8 mouse cellular contexts compared by ENCODE assay signal in genomic region chr11:32455507-32456141, GRCm38 (mm10). TPM values are rescaled to one million over a fixed set of nuclear protein-coding genes. Genes with fewer than 3 reads are reported as not detected.
DNase-seq lines count a peak whose midpoint lies in the region; ATAC-seq and TF ChIP-seq lines count a peak whose summit lies in the region.

No protein-coding gene starts in this region.

- H3K36me3 ChIP-seq in testis, adult 2 months (ENCODE audit: control insufficient read depth, insufficient read depth, low read length) = no peaks in the 10 kb centered on the region
- H3K36me3 ChIP-seq in hindbrain, postnatal 0 days (ENCODE audit: insufficient read depth, low read length) = no peaks in the 10 kb centered on the region
- H3K36me3 ChIP-seq in liver, embryonic 13.5 days = no peaks in the 10 kb centered on the region
- H3K36me3 ChIP-seq in neural tube, embryonic 11.5 days (ENCODE audit: control insufficient read depth, insufficient read depth, low read length) = no peaks in the 10 kb centered on the region

- peak overlapping the region; percentile 73 for H3K9ac ChIP-seq in hindbrain, postnatal 0 days (replicated peaks; ENCODE audit: low read length)
- peak overlapping the region; percentile 85 for H3K9ac ChIP-seq in liver, embryonic 13.5 days
- peak overlapping the region; percentile 97 for H3K9ac ChIP-seq in neural tube, embryonic 11.5 days (ENCODE audit: low read length)

- DNase-seq in testis, postnatal 10 days (ENCODE audit: low spot score) = no peak
- peak; percentile 57 to 65 for DNase-seq in gastrocnemius, adult 8-10 months (ENCODE audit: low spot score in 2 of 2)
- peak; percentile 62 for DNase-seq in hindbrain, postnatal 0 days (ENCODE audit: low spot score)
- DNase-seq in liver, embryonic 13.5 days = peak; percentile 14
- peak; percentile 67 for DNase-seq in neural tube, embryonic 11.5 days (ENCODE audit: low spot score)

- 0 out of 2 replicates have a peak, but pooled peaks have one; percentile 3 for TF ChIP-seq CTCF in testis, adult 2 months (IDR thresholded peaks at IDR 0.05; ENCODE audit: control insufficient read depth, insufficient read depth, insufficient replicate concordance, low read depth, low read length)
- no peak for TF ChIP-seq CTCF in bone marrow, adult 2 months (IDR thresholded peaks at IDR 0.05; ENCODE audit: control insufficient read depth, insufficient read depth, low read length)
- TF ChIP-seq CTCF in hindbrain, postnatal 0 days (IDR thresholded peaks at IDR 0.05; ENCODE audit: low read depth) = 0 out of 2 replicates have a peak, but pooled peaks have one; percentile 7

- ATAC-seq in hindbrain, postnatal 0 days = peak; percentile 33
- ATAC-seq in liver, embryonic 13.5 days (ENCODE audit: low read depth) = 0 out of 2 replicates have a peak, but pooled peaks have one; percentile 0
- peak; percentile 36 for ATAC-seq in neural tube, embryonic 11.5 days (ENCODE audit: insufficient read depth, low FRiP score, low TSS enrichment)
- no peak for ATAC-seq in erythroid progenitor cell, adult 5-6 weeks (replicated peaks; ENCODE audit: low FRiP score, poor library complexity, severe bottlenecking)

- WGBS in bone marrow, adult 2 months = 1% methylated on average over 55 of the region's 58 CpGs
- under 1% methylated on average over 54 of the region's 58 CpGs for WGBS in hindbrain, postnatal 0 days
- under 1% methylated on average over 55 of the region's 58 CpGs for WGBS in liver, embryonic 13.5 days (ENCODE audit: insufficient replicate concordance)
- WGBS in neural tube, embryonic 11.5 days = under 1% methylated on average over 56 of the region's 58 CpGs

- H3K27ac ChIP-seq in testis, adult 2 months (ENCODE audit: control insufficient read depth, insufficient read depth, low read depth, low read length) = peak overlapping the region; percentile 94
- peak overlapping the region; percentile 67; the same call in 1 of the 2 replicates for H3K27ac ChIP-seq in bone marrow, adult 2 months (ENCODE audit: control insufficient read depth, insufficient read depth, low read depth, low read length, poor library complexity)
- peak overlapping the region; percentile 94 for H3K27ac ChIP-seq in hindbrain, postnatal 0 days
- peak overlapping the region; percentile 78 for H3K27ac ChIP-seq in liver, embryonic 13.5 days
- peak overlapping the region; percentile 95 for H3K27ac ChIP-seq in neural tube, embryonic 11.5 days (ENCODE audit: low read depth, low read length)

- TF ChIP-seq POLR2A in testis, adult 2 months (IDR thresholded peaks at IDR 0.05; ENCODE audit: control insufficient read depth, low read depth, low read length) = peak; percentile 17; the same call in 1 of the 2 replicates
- no peak for TF ChIP-seq POLR2A in bone marrow, adult 2 months (IDR thresholded peaks at IDR 0.05; ENCODE audit: borderline replicate concordance, control insufficient read depth, low read depth, low read length)

- no peaks in the 10 kb centered on the region; the same call in 1 of the 2 replicates for H3K4me1 ChIP-seq in testis, adult 2 months (ENCODE audit: control insufficient read depth, insufficient read depth, low read length)
- no peaks in the 10 kb centered on the region; the same call in 1 of the 2 replicates for H3K4me1 ChIP-seq in bone marrow, adult 2 months (ENCODE audit: control insufficient read depth, insufficient read depth, low read length)
- H3K4me1 ChIP-seq in hindbrain, postnatal 0 days (ENCODE audit: insufficient read depth, low read length) = no peaks in the 10 kb centered on the region
- peaks cover 27% of the 10 kb centered on the region for H3K4me1 ChIP-seq in liver, embryonic 13.5 days (replicated peaks)
- 0 out of 2 replicates have a peak, but pooled peaks cover 4% of the 10 kb centered on the region for H3K4me1 ChIP-seq in neural tube, embryonic 11.5 days (ENCODE audit: control insufficient read depth, insufficient read depth, low read length)

- H3K9me3 ChIP-seq in hindbrain, postnatal 0 days (ENCODE audit: low read length) = no peaks in the 10 kb centered on the region
- no peaks in the 10 kb centered on the region for H3K9me3 ChIP-seq in liver, embryonic 13.5 days (replicated peaks)
- no peaks in the 10 kb centered on the region for H3K9me3 ChIP-seq in neural tube, embryonic 11.5 days (ENCODE audit: control insufficient read depth, low read length)

- peak overlapping the region; percentile 96 for H3K4me3 ChIP-seq in testis, adult 2 months (ENCODE audit: control insufficient read depth, low read depth, low read length)
- H3K4me3 ChIP-seq in bone marrow, adult 2 months (replicated peaks; ENCODE audit: control insufficient read depth, low read depth, low read length) = peak overlapping the region; percentile 65
- H3K4me3 ChIP-seq in hindbrain, postnatal 0 days (ENCODE audit: low read length) = peak overlapping the region; percentile 86
- peak overlapping the region; percentile 82 for H3K4me3 ChIP-seq in liver, embryonic 13.5 days (replicated peaks)
- H3K4me3 ChIP-seq in neural tube, embryonic 11.5 days (ENCODE audit: low read depth, low read length) = peak overlapping the region; percentile 93

- no peaks in the 10 kb centered on the region for H3K27me3 ChIP-seq in testis, adult 2 months (ENCODE audit: control insufficient read depth, insufficient read depth, low read length)
- no peaks in the 10 kb centered on the region for H3K27me3 ChIP-seq in hindbrain, postnatal 0 days (ENCODE audit: insufficient read depth, low read length)
- peaks cover 34% of the 10 kb centered on the region for H3K27me3 ChIP-seq in liver, embryonic 13.5 days
- no peaks in the 10 kb centered on the region for H3K27me3 ChIP-seq in neural tube, embryonic 11.5 days (ENCODE audit: control insufficient read depth, insufficient read depth, low read length)

- peak overlapping the region; percentile 72 for H3K4me2 ChIP-seq in hindbrain, postnatal 0 days (ENCODE audit: low read depth, low read length)
- peak overlapping the region; percentile 99 for H3K4me2 ChIP-seq in liver, embryonic 13.5 days
- H3K4me2 ChIP-seq in neural tube, embryonic 11.5 days (ENCODE audit: low read depth) = peak overlapping the region; percentile 84

RNA-seq across cellular contexts. Expression of gene Ubtd2, which starts 0.5 kb away (rescaled TPM):
- polyA plus RNA-seq in testis, adult 2 months (2012; rRNA removed) = 109 and 120 TPM in 2 replicates
- polyA plus RNA-seq in bone marrow, adult 2 months (2011; ENCODE audit: insufficient read depth, insufficient read length, low replicate concordance, missing spikeins) = 1.5 and 1.6 TPM in 2 replicates
- total RNA-seq in gastrocnemius, adult 8-10 months (2022) = 1 to 10 TPM; 6.3 to 7.2 (median 6.6) TPM
- total RNA-seq in hindbrain, postnatal 0 days (2014; rRNA removed) = 47.4 and 53.8 TPM in 2 replicates
- 30.6 TPM in 2 replicates for polyA plus RNA-seq in hindbrain, postnatal 0 days (2015; fragmentation: Nextera tagmentation; extraction: Ambion mirVana)
- 5.1 and 5.9 TPM in 2 replicates for polyA plus RNA-seq in liver, embryonic 13.5 days (2015; fragmentation: Nextera tagmentation; extraction: Ambion mirVana)
- polyA plus RNA-seq in neural tube, embryonic 11.5 days (2014; fragmentation: Nextera tagmentation; extraction: Ambion mirVana) = 61.4 and 72.6 TPM in 2 replicates
- total RNA-seq in erythroid progenitor cell, adult 5-6 weeks (2015; ENCODE audit: low replicate concordance) = not detected in 2 replicates
- total RNA-seq in erythroid progenitor cell, adult 5-6 weeks (2017; ENCODE audit: low replicate concordance) = 0.26 TPM in 1 of 2 replicates, not detected in the other
